Mouse (Mus musculus) kidney, adult 2 months (tissue): Measurements from ENCODE around the gene Plek. TPM values are rescaled to one million over a fixed set of nuclear protein-coding genes. Genes with fewer than 3 reads are reported as not detected.

Experiments used
- DNase-seq: peaks from one replicate; pipeline ENCODE4 v3.0.0; 2021
- H3K27ac ChIP-seq: fragments of 200-500 bp; 2 replicates; pipeline ENCODE4 v1.5.1; 2012; ENCODE audit warnings: low read depth, low read length, control low read depth, inconsistent platforms; ENCODE audit not compliant: insufficient read depth
- H3K27me3 ChIP-seq: fragments of 200-500 bp; replicated peaks from 2 replicates; pipeline ENCODE4 v1.6.1; 2012; ENCODE audit warnings: mild to moderate bottlenecking, moderate library complexity, low read length, inconsistent platforms; ENCODE audit not compliant: control insufficient read depth, insufficient read depth
- H3K36me3 ChIP-seq: fragments of 200-500 bp; 2 replicates; pipeline ENCODE4 v1.6.1; 2012; ENCODE audit warnings: mild to moderate bottlenecking, moderate library complexity, low read length, inconsistent platforms; ENCODE audit not compliant: control insufficient read depth, insufficient read depth
- H3K4me1 ChIP-seq: fragments of 200-500 bp; 2 replicates; pipeline ENCODE4 v1.6.1; 2011; ENCODE audit warnings: low read length; ENCODE audit not compliant: control insufficient read depth, insufficient read depth
- H3K4me3 ChIP-seq: fragments of 200-500 bp; 2 replicates; pipeline ENCODE4 v1.5.1; 2011; ENCODE audit warnings: mild to moderate bottlenecking, low read depth, low read length, control low read depth; ENCODE audit not compliant: insufficient read depth
- CTCF ChIP-seq: fragments of 200-500 bp; conservative IDR thresholded peaks from 2 replicates; pipeline ENCODE4 v1.5.1; 2011; ENCODE audit warnings: low read depth, mild to moderate bottlenecking, control low read depth, low read length, moderate library complexity, mixed read lengths; ENCODE audit not compliant: insufficient read depth, insufficient read length
- POLR2A ChIP-seq: fragments of 200-500 bp; IDR thresholded peaks from one replicate; pipeline ENCODE4 v1.6.1; 2011; ENCODE audit warnings: low read depth, low read length, control low read depth
- WGBS: fragments of 180-500 bp; shearing (Covaris S2); methylation state at CpG from one replicate; pipeline ENCODE4 v1.1.7; 2018; 5-methylcytosine and 5-hydroxymethylcytosine counted together
- polyA plus RNA-seq: library from polyadenylated mRNA; depleted of rRNA; stranded (reverse); fragments of >200 nt; gene quantifications from 2 replicates; pipeline ENCODE4 v1.2.3, GENCODE M21; 2012

The Plek gene
- polyA plus RNA-seq, 1 experiment: 1.4 TPM

DNA sequence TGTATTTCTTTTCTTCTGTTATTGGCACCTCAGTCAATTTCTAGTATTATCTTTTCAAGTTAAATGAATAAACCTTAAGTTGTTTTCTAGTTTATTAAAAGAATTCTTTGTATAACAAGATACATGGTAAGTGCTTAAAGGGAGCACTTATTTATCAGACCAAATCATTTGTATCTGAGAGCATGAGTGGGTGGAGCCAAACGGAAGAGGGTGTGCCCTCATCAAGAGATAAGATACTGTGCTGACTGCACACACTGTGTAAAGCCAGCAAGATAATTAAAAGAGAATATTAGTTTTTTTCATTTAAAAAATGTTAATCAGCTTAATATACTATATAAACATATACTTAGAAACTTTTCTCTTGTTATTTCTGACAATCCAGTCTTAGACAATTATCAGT lies 93.7 kb downstream of the Plek start:
- no peak overlapping the region for H3K4me3 ChIP-seq
- H3K27ac ChIP-seq: no peak overlapping the region
- no peaks in the 10 kb centered on the region for H3K4me1 ChIP-seq
- no peak for DNase-seq
- H3K27me3 ChIP-seq: no peaks in the 10 kb centered on the region
- WGBS: 92% methylated on average over 1 of the region's 1 CpGs
- TF ChIP-seq CTCF: no peak
- H3K36me3 ChIP-seq: no peaks in the 10 kb centered on the region

GRCm38 (mm10) chr11:16957030-16957429 lies 95.2 kb downstream of the Plek start:
- Histone ChIP-seq H3K4me1 (no peaks in the 10 kb centered on the region), H3K4me3 (no peak overlapping the region), H3K36me3 (no peaks in the 10 kb centered on the region), H3K27ac (no peak overlapping the region), H3K27me3 (no peaks in the 10 kb centered on the region)
- TF ChIP-seq CTCF (no peak), POLR2A (no peak)
- WGBS: 94% methylated on average over 6 of the region's 6 CpGs
- DNase-seq: no peak

GRCm38 (mm10) chr11:16956115-16956862 lies 95.9 kb downstream of the Plek start:
- Histone ChIP-seq H3K4me3 (no peak overlapping the region), H3K4me1 (no peaks in the 10 kb centered on the region; the same call in 1 of the 2 replicates), H3K27ac (no peak overlapping the region), H3K27me3 (no peaks in the 10 kb centered on the region), H3K36me3 (no peaks in the 10 kb centered on the region)
- TF ChIP-seq POLR2A (no peak), CTCF (no peak)
- DNase-seq: no peak
- WGBS: 88% methylated on average over 6 of the region's 6 CpGs

GRCm38 (mm10) chr11:16951761-16952010 lies 100.5 kb downstream of the Plek start:
- H3K36me3 ChIP-seq: no peaks in the 10 kb centered on the region
- under 1% methylated on average over 9 of the region's 9 CpGs for WGBS
- H3K4me3 ChIP-seq: peak overlapping the region; percentile 85
- no peak for TF ChIP-seq POLR2A
- TF ChIP-seq CTCF: no peak
- no peaks in the 10 kb centered on the region for H3K27me3 ChIP-seq
- DNase-seq: no peak
- H3K4me1 ChIP-seq: peaks cover 2% of the 10 kb centered on the region; the same call in 1 of the 2 replicates
- H3K27ac ChIP-seq: no peak overlapping the region

GRCm38 (mm10) chr11:16950976-16951760 lies 101.0 kb downstream of the Plek start, which contains the start of gene Fbxo48:
TSS of gene Fbxo48 (plus strand) at chr11:16951375.
- TF ChIP-seq POLR2A (no peak), CTCF (no peak)
- Histone ChIP-seq H3K36me3 (no peaks in the 10 kb centered on the region), H3K27ac (no peak within 1 kb of the TSS), H3K4me3 (peak within 1 kb of the TSS; percentile 85), H3K4me1 (peaks cover 2% of the 10 kb centered on the region; the same call in 1 of the 2 replicates), H3K27me3 (no peaks in the 10 kb centered on the region)
- under 1% methylated on average over 38 of the region's 38 CpGs for WGBS
- DNase-seq: peak; percentile 99

DNA sequence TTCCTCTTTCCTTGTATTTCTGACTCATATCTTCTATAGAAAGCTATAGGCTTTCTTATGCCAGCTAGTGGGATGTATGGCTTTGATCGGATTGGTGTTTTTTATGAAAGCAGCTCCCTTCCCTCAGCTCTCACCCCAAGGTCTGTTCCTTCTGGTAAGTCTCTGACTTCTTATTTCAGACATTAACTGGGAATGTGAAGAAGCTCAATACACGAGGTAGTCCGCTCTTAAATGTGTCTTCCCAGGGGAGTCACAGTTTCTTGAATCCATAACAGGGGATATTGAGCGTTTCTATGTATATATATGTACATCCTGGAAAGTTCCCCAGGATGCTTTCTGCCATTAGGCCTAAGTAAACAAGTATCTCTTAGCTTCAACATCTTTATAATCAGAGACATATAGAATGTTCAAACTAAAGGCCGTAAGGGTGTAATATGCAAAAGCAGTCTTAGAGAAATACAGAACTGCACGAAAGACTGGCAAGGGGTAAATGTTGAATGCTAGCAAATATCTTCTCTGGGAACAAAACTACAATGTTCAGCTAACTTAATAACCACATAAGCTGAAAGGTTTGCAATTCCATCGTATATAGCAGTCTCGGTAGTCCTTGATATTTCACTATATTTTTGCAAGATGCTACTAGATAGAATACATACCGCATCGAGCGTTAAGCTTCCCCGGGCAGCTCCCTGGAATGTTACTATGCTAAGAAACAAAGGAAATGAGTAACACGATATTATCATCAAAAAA lies 101.8 kb downstream of the Plek start:
- Histone ChIP-seq H3K27me3 (no peaks in the 10 kb centered on the region), H3K4me1 (peaks cover 2% of the 10 kb centered on the region; the same call in 1 of the 2 replicates), H3K27ac (no peak overlapping the region), H3K36me3 (no peaks in the 10 kb centered on the region), H3K4me3 (peak overlapping the region; percentile 36)
- no peak for DNase-seq
- TF ChIP-seq CTCF (no peak), POLR2A (no peak)
- 18% methylated on average over 13 of the region's 13 CpGs for WGBS

GRCm38 (mm10) chr11:16948756-16949155 lies 103.4 kb downstream of the Plek start:
- DNase-seq: peak; percentile 56
- Histone ChIP-seq H3K27me3 (no peaks in the 10 kb centered on the region), H3K4me1 (peaks cover 2% of the 10 kb centered on the region; the same call in 1 of the 2 replicates), H3K36me3 (no peaks in the 10 kb centered on the region), H3K27ac (no peak overlapping the region), H3K4me3 (no peak overlapping the region)
- WGBS: 2% methylated on average over 1 of the region's 1 CpGs
- TF ChIP-seq POLR2A (no peak), CTCF (no peak)
